Mouse (Mus musculus): Measurements from ENCODE around the gene Adk.

GRCm38 (mm10) chr14:21434686-21435085 lies 382.3 kb downstream of the Adk start:
- TF ChIP-seq EP300 (IDR thresholded peaks at IDR 0.05; ENCODE audit: low read depth in 1 of 2, low read length in 2 of 2) (no peak), CTCF (IDR thresholded peaks at IDR 0.05 in 2 of 3, conservative IDR thresholded peaks at IDR 0.05 in 1 of 3; ENCODE audit: control insufficient read depth in 1 of 3, insufficient read depth in 1 of 3, low read depth in 2 of 3, low read length in 3 of 3, poor library complexity in 1 of 3, severe bottlenecking in 1 of 3) (no peak), UBTF (IDR thresholded peaks at IDR 0.05; ENCODE audit: borderline replicate concordance, insufficient read depth, low read depth, low read length) (no peak)
